Mouse (Mus musculus): ENCODE measurements around the gene Clic1. TPM values are rescaled to one million over a fixed set of nuclear protein-coding genes. Genes with fewer than 3 reads are reported as not detected.

Clic1 gene
- polyA plus RNA-seq, 1 experiment, result 133 TPM

DNA sequence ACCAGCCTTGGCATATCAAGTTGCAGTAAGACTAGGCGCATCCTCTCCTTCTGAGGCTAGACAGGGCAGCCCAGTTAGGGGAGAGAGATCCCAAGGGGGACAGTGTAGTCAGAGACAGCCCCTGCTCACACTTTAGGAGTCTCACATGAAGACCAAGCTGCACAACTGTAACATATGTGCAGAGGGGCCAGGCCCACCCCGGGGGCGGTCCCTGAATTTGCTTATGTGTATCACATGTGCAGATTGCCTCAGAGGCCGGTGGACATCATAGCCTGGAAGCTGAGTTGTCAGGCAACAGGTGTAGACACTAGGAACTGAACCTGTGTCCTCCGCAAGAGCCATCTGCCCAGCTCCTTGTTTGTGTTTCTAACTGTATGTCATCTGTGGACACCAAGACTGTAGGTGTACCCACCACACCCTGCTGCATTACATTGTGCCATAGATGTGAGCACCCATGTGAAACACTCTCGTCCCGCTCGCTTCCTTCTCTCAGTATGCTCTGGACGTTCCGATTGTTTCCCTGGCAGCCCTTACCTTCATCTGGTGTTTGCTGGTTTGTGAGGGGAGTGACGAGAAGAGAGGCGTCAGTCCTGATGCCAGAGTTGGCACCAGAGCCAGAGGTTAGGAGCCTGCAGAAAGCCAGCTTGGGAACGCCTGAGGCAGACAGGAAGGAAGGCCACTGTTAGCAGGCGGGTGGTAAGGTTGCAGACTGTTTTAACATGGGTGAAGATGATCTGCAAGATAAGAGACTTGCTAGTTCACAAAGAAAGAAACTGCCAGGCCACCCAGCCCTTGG lies 42.8 kb downstream of the Clic1 start:
- DNase-seq (ENCODE audit: low read depth), result no peak

DNA sequence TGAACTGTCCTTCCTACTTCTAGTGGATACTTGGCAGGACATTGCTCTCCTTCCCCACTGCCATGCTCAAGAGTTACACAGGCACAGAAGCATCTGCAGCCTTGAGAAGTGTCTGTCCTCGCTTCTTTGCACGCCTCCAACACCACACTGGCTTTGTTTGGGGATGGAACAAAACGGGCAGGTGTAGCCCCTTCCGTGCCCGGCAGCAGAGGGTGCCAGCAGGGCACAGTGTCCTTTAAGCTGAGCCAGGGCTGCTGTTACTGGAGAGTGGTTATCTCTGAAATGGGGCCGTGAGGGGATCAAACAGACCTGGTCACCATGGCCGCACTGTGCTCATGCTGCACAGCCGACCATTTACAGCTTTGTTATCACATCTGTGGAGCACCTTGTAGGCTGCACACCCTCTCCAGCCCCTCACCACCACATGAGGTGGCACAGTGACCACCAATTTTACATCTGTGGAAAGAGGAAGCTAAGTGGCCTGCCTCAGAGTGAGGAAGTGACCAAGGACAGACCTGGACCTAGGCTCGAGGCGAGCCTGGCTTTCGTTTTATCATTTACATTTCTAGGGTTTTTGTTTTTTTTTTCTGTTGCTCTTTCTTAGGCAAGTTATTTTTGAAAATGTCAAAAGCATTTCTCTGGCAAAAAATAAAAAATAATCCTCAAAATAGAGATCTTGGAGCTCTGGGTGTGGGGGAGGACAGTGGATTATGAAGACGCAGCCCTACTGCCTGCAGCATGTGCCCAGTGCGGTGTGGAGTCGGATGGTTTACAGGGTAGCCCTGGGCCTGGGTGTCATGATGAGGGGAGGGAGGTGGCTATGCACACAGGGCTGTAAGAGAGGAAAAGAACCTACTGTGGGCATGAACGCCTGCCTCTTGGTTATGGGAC lies 45.0 kb downstream of the Clic1 start:
- no peak for DNase-seq (ENCODE audit: low read depth)

DNA sequence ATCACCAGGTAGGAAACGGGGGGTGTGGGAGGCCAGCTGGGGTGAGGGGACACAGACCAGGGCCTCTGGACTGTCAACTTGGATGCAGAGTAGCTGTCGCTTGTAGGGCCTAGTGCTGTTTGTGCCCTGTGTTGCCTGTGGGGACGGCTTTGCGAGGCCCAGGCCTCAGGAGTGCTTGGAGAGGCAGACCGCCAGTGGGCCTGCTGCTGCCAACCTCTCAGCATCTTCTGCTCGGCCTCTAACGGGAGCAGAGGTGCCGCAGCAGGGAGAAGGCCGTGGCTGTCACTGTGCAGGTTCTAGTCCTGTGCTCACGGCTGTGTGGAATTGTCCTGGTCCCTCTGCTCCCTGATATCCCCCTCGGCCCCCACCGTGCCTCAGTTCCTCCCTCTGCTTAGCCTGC lies 46.8 kb downstream of the Clic1 start:
- no peak for DNase-seq (ENCODE audit: low read depth)

DNA sequence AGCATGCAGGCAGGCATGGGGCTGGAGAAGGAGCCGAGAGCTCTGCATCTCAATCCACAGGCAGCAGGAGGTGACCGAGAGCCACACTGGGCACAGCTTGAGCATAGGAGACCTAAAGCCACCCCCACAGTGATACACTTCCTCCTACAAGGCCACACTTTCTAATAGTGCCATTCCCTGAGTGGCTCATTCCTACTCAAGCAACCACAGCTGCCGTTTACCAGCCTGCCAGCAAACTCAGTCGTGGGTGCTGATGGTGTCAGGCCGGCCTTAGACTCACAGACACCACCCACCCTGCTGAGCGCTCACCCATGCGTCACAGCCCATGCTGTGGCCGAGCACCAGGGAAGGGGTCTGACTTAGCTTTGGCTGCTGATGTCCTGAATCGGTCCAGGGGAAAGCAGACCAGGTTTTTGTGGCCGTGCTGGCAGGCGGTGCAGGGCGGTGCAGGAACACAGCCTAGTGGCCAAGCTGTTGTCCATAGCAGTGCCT lies 47.4 kb downstream of the Clic1 start:
- DNase-seq (ENCODE audit: low read depth), result no peak

DNA sequence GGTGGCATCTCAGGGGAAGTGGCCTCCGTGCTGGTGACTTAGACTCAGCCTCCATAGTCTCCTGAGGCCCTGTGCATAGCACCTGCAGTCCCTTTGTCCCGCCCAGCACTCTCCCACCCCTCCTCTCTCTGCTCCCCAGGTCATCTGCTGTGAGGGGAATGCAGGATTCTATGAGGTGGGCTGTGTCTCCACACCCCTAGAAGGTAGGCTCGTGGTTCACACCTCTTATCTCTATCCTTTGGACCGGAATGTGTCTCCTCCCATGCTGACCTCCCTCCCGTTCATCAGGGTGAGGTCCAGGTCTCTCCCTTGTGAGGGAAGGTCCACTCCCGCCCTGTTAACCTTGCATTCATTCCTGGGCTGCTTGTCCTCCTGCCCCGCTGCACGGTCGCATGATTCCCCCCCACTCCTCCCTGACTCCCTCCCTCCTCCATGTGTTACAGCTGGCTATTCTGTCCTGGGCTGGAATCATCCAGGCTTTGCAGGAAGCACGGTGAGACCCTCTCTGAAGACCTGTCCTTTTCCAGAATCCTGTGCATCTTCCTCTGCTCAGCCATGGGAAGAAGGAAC lies 50.5 kb downstream of the Clic1 start:
- no peak for DNase-seq (ENCODE audit: low read depth)

DNA sequence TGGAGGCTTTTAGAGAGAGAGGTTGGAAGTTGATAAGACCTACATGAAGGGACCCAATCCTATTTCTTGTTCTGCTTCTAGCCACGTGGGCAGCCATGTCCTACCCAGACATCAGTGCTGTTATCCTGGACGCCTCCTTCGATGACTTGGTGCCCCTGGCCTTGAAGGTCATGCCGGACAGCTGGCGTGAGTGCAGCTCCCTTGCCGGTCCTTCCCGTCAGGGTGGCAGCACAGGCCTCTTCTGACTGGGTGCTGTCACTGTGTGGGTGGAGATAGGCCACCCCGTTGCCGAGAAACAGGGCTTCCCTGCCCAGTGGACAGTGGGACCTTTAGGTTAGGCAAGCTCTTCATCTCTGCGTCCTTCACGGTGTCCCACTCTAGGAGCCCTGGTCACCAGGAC lies 51.4 kb downstream of the Clic1 start:
- DNase-seq (ENCODE audit: low read depth), result no peak

DNA sequence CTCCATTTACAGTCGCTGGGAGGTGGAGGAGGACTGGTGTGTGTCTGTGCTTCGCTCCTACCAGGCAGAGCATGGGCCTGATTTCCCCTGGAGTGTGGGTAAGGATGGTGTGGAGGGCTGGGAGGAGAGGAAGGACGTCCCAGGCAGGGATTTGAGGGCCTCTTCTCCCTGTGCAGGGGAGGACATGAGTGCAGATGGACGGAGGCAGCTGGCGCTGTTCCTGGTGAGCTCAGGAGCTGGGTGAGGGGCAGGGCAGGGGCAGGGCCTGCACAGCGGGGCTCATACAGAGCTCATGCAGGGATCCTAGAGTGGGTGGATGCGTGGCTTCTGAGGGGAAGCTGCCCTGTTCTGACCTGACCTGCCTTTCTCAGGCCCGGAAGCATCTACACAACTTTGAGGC lies 52.5 kb downstream of the Clic1 start:
- DNase-seq (ENCODE audit: low read depth), result no peak

DNA sequence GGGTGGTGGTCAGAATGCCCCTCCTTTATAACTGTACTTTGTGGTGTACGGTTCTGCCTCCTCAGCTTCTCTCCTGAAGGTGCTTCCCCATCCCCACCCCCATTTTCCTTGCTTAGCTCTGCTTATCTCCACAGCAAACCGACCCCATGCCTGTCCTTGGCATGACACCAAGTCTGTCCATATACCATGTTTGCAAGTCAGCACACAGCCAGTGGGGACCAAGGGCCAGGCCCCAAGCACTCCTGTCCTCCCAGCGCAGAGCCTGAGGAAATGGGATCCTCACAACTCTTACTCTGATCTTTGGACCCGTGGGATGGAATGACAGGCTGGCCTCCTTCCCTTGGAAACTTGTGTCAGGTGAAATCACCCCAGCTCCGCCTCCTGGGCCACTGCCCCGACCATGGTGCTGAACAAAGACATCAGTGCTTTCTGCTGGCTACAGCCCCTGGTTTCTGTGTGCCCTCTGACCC lies 53.5 kb downstream of the Clic1 start:
- no peak for DNase-seq (ENCODE audit: low read depth)

DNA sequence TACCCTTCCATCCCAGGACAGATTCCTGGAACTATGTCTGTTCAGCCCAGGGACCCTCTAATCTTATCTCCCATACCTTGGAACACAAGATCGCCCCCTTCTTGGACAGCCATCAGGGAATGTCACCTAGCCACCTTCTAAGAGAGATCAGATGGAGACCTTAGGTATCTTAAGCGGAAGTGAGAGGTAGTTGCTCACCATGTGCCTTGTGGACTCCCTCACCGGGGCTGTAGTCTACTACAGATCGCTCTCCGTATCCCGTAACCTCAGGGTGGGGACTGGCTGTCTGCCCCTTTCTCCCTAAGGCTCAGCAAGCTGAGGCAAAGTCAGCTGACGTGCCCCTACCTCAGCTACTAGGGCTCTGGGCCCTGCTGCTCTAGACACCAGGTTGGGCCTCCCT lies 54.3 kb downstream of the Clic1 start:
- no peak for DNase-seq (ENCODE audit: low read depth)

DNA sequence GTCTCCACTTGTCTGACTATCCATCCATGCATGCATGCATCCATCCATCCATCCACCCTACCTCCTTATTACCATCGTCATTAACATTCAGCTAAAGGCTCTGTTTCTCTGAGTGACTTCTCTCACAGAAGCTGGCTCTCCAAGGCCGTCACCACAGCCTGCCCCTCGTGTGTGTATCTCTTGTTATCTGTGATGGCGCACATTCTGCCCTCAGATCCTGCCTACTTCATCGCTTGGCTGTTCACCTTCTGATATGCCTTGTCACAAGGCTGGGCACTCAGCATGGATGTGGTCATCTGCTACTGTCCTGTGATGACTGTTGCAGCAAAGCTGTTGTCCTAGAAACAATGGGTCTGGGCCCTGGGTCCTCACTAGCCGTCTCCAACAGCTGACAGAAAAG lies 55.0 kb downstream of the Clic1 start:
- DNase-seq (ENCODE audit: low read depth), result no peak

DNA sequence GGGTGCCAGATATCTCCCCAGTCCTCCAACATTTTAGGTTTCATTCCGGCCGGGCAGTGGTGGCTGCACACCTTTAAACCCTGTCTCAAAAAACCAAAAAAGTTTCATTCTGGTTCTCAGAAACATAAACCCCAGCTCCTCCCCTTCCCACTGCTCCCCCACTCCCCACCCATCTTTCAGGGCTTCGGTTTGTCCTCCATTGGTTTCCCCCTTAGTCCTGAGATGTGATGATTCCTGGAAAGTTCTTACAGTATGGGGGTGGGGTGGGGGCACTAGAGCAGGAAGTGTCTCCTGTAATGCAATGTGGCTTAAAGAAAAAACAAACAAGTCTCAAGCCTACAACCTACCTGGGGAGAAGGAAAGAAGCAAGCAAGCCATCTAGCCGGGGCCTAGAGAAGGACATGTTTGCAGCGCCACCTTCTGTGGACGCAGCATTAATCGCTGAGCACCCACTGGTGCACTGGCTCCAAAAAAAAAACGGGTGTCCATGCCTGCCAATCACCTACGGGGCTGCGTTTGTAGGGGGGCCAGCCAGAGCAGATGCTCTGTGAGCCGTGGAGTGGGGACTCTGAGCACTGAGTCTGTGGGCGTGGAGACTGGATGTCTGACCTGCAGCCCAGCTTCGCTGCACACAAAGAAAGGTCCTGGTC lies 56.1 kb downstream of the Clic1 start:
- DNase-seq (ENCODE audit: low read depth), result no peak

DNA sequence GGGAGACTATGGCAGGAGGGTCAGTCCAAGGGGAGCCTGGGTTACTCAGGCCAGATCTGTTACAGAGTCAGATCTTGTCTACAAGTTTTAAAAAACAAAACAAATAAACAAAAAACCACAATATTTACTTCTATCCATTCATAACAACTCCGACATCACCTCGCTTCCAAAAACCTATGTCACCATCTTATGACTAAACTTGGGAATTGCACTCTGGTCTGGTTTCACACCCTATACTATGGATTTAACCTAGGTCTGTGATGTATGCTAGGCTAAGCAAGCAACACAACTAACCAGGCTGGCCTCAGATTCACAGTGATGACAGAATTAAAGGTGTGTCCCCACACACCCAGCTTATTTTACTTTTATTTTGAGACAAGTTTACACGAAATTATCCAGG lies 56.8 kb downstream of the Clic1 start:
- DNase-seq (ENCODE audit: low read depth), result no peak

DNA sequence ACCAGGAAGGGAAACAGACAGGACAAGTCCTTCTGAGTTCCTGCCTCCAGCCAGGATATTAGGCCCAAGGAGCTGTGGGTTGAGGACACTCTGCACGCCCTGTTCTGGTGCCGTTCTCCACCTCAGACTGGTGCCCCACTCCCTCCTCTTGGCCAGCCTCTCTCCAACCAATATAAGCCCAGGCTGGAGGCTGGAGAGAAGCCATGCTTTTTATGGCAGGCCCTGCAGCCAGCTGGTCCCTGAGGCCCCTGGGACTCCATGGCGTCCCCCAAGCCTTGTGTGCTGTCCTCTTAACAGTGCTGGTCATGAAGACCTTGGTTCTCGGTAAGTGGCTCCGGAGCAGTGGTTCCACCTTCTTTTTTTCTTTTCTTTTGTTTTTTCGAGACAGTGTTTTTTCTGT lies 58.3 kb downstream of the Clic1 start, which contains the start of gene Ly6g5c:
Gene Ly6g5c, plus strand, starts transcription at position 183 of the 400 bp plus-strand sequence.
- DNase-seq (ENCODE audit: low read depth), result no peak

Other genes with a start within 250 kb of the Clic1 start
- gene Cyp21a1, start 245.4 kb upstream of the Clic1 start, polyA plus RNA-seq (2012; rRNA removed), result 0.28 and 0.29 TPM in 2 replicates
- gene Stk19, start 213.0 kb upstream of the Clic1 start, polyA plus RNA-seq (2012; rRNA removed), result 37.7 and 59.7 TPM in 2 replicates
- 62.6 and 64.9 TPM in 2 replicates for gene Dxo, start 212.9 kb upstream of the Clic1 start, polyA plus RNA-seq (2012; rRNA removed)
- 91.1 and 93.8 TPM in 2 replicates for gene Skiv2l, start 199.8 kb upstream of the Clic1 start, polyA plus RNA-seq (2012; rRNA removed)
- 53.8 and 77.2 TPM in 2 replicates for gene Nelfe, start 199.6 kb upstream of the Clic1 start, polyA plus RNA-seq (2012; rRNA removed)
- gene Cfb, start 187.4 kb upstream of the Clic1 start, polyA plus RNA-seq (2012; rRNA removed), result 70.2 and 140 TPM in 2 replicates
- 14.5 and 14.8 TPM in 2 replicates for gene Zbtb12, start 170.5 kb upstream of the Clic1 start, polyA plus RNA-seq (2012; rRNA removed)
- gene Gm20547, start 167.9 kb upstream of the Clic1 start, polyA plus RNA-seq (2012; rRNA removed), result not detected in 2 replicates
- gene C2, start 151.7 kb upstream of the Clic1 start, polyA plus RNA-seq (2012; rRNA removed), result 54.9 and 69.0 TPM in 2 replicates
- 230 TPM in 2 replicates for gene Ehmt2, start 151.5 kb upstream of the Clic1 start, polyA plus RNA-seq (2012; rRNA removed)
- gene Slc44a4, start 135.5 kb upstream of the Clic1 start, polyA plus RNA-seq (2012; rRNA removed), result 48.4 and 50.0 TPM in 2 replicates
- 113 and 155 TPM in 2 replicates for gene Neu1, start 118.7 kb upstream of the Clic1 start, polyA plus RNA-seq (2012; rRNA removed)
- 58.3 and 104 TPM in 2 replicates for gene Hspa1b, start 90.7 kb upstream of the Clic1 start, polyA plus RNA-seq (2012; rRNA removed)
- gene Gm20481, start 80.1 kb upstream of the Clic1 start, polyA plus RNA-seq (2012; rRNA removed), result 0.24 TPM in 1 of 2 replicates, not detected in the other
- 37.0 and 50.4 TPM in 2 replicates for gene Hspa1a, start 77.8 kb upstream of the Clic1 start, polyA plus RNA-seq (2012; rRNA removed)
- 2.4 and 4.4 TPM in 2 replicates for gene Hspa1l, start 77.3 kb upstream of the Clic1 start, polyA plus RNA-seq (2012; rRNA removed)
- gene Lsm2, start 68.1 kb upstream of the Clic1 start, polyA plus RNA-seq (2012; rRNA removed), result 36.8 and 54.6 TPM in 2 replicates
- gene Vars, start 49.0 kb upstream of the Clic1 start, polyA plus RNA-seq (2012; rRNA removed), result 127 and 175 TPM in 2 replicates
- gene Vwa7, start 33.4 kb upstream of the Clic1 start, polyA plus RNA-seq (2012; rRNA removed), result 1.2 and 1.3 TPM in 2 replicates
- 3.0 and 3.4 TPM in 2 replicates for gene Sapcd1, start 21.9 kb upstream of the Clic1 start, polyA plus RNA-seq (2012; rRNA removed)
- 4.7 and 5.2 TPM in 2 replicates for gene Msh5, start 3.2 kb upstream of the Clic1 start, polyA plus RNA-seq (2012; rRNA removed)
- 54.7 and 62.7 TPM in 2 replicates for gene Ddah2, start 9.1 kb downstream of the Clic1 start, polyA plus RNA-seq (2012; rRNA removed)
- gene Ly6g6c, start 15.4 kb downstream of the Clic1 start, polyA plus RNA-seq (2012; rRNA removed), result 0.61 and 0.66 TPM in 2 replicates
- gene Mpig6b, start 16.2 kb downstream of the Clic1 start, polyA plus RNA-seq (2012; rRNA removed), result 1.5 and 3.3 TPM in 2 replicates
- gene Ly6g6e, start 26.9 kb downstream of the Clic1 start, polyA plus RNA-seq (2012; rRNA removed), result 19.1 and 23.4 TPM in 2 replicates
- 15.7 and 17.2 TPM in 2 replicates for gene Ly6g6d, start 28.1 kb downstream of the Clic1 start, polyA plus RNA-seq (2012; rRNA removed)
- gene Ly6g6f, start 35.6 kb downstream of the Clic1 start, polyA plus RNA-seq (2012; rRNA removed), result 0.09 TPM in 1 of 2 replicates, not detected in the other
- gene Abhd16a, start 39.3 kb downstream of the Clic1 start, polyA plus RNA-seq (2012; rRNA removed), result 211 and 233 TPM in 2 replicates
- gene Ly6g5c, start 58.3 kb downstream of the Clic1 start, polyA plus RNA-seq (2012; rRNA removed), result 2,220 and 3,034 TPM in 2 replicates
- gene Ly6g5b, start 65.5 kb downstream of the Clic1 start, polyA plus RNA-seq (2012; rRNA removed), result 1,986 and 2,407 TPM in 2 replicates
- 9.4 and 10.1 TPM in 2 replicates for gene Gpank1, start 71.5 kb downstream of the Clic1 start, polyA plus RNA-seq (2012; rRNA removed)
- 397 and 504 TPM in 2 replicates for gene Csnk2b, start 72.1 kb downstream of the Clic1 start, polyA plus RNA-seq (2012; rRNA removed)
- 6.4 and 7.7 TPM in 2 replicates for gene D17H6S53E, start 76.4 kb downstream of the Clic1 start, polyA plus RNA-seq (2012; rRNA removed)
- gene Apom, start 82.1 kb downstream of the Clic1 start, polyA plus RNA-seq (2012; rRNA removed), result 0.11 and 0.49 TPM in 2 replicates
- gene Bag6, start 85.2 kb downstream of the Clic1 start, polyA plus RNA-seq (2012; rRNA removed), result 170 and 187 TPM in 2 replicates
- gene Prrc2a, start 114.9 kb downstream of the Clic1 start, polyA plus RNA-seq (2012; rRNA removed), result 218 and 257 TPM in 2 replicates
- 2.5 and 3.4 TPM in 2 replicates for gene Aif1, start 126.1 kb downstream of the Clic1 start, polyA plus RNA-seq (2012; rRNA removed)
- gene Lst1, start 138.5 kb downstream of the Clic1 start, polyA plus RNA-seq (2012; rRNA removed), result 15.3 and 20.2 TPM in 2 replicates
- gene Ltb, start 144.5 kb downstream of the Clic1 start, polyA plus RNA-seq (2012; rRNA removed), result 2.7 and 3.2 TPM in 2 replicates
- 0.82 and 1.3 TPM in 2 replicates for gene Tnf, start 152.0 kb downstream of the Clic1 start, polyA plus RNA-seq (2012; rRNA removed)
- 0.28 TPM in 2 replicates for gene Lta, start 155.4 kb downstream of the Clic1 start, polyA plus RNA-seq (2012; rRNA removed)
- 1.2 and 3.1 TPM in 2 replicates for gene Gm16181, start 170.9 kb downstream of the Clic1 start, polyA plus RNA-seq (2012; rRNA removed)
- 20.9 and 22.5 TPM in 2 replicates for gene Atp6v1g2, start 183.7 kb downstream of the Clic1 start, polyA plus RNA-seq (2012; rRNA removed)
- gene Nfkbil1, start 185.8 kb downstream of the Clic1 start, polyA plus RNA-seq (2012; rRNA removed), result 15.7 and 19.9 TPM in 2 replicates
- 310 and 321 TPM in 2 replicates for gene Ddx39b, start 191.8 kb downstream of the Clic1 start, polyA plus RNA-seq (2012; rRNA removed)
- 753 and 887 TPM in 2 replicates for gene H2-D1, start 212.8 kb downstream of the Clic1 start, polyA plus RNA-seq (2012; rRNA removed)

Measured in gonadal fat pad, adult 2 months (tissue).